Mouse (Mus musculus): ENCODE measurements around the gene Il22. TPM values are rescaled to one million over a fixed set of nuclear protein-coding genes. Genes with fewer than 3 reads are reported as not detected.

Il22 gene
- total RNA-seq (2023), result not detected

GRCm38 (mm10) chr10:118204642-118205041, at the start of gene Il22:
Il22 (plus strand) TSS chr10:118204942.

DNA sequence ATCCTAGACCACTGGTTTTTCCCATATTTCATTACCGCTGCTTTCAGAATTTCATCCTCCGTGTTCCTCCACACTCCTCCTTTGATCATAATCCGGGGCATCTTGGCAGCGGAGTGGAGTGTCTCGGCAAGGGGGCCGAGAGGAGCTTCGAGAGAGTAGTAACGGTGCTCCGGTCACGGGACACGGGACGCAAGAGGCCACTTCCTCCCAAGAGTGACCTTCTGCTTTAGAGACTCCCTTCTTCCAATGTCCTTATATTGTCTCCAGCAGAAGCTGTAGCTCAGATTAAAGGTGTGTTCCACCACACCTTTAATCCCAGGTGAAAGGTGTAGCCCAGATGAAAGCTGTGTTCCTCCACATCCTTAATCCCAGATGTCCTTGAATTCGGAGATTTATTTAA, 35.9 kb downstream of the Il22 start, which contains the start of gene Gm32717:
TSS of gene Gm32717 (minus strand) at position 101 of the 400 bp plus-strand sequence.

GRCm38 (mm10) chr10:118258388-118258787, 53.6 kb downstream of the Il22 start, which contains the start of gene Gm32802:
Gm32802 (plus strand) TSS chr10:118258688.

Other genes starting within 250 kb of the Il22 start
- gene Mdm1, start 63.1 kb upstream of the Il22 start, total RNA-seq (2023), result 9.4 TPM
- 0.53 TPM for gene Gm32717, start 35.8 kb downstream of the Il22 start, total RNA-seq (2023)
- 0.53 TPM for gene Gm32802, start 53.7 kb downstream of the Il22 start, total RNA-seq (2023)
- not detected for gene Iltifb, start 90.1 kb downstream of the Il22 start, total RNA-seq (2023)
- gene Gm9040, start 122.0 kb downstream of the Il22 start, total RNA-seq (2023), result not detected
- gene Gm9044, start 127.5 kb downstream of the Il22 start, total RNA-seq (2023), result not detected
- gene Gm9045, start 132.9 kb downstream of the Il22 start, total RNA-seq (2023), result not detected
- gene Gm9046, start 138.3 kb downstream of the Il22 start, total RNA-seq (2023), result not detected
- gene Gm9048, start 143.7 kb downstream of the Il22 start, total RNA-seq (2023), result not detected
- not detected for gene Gm9049, start 149.2 kb downstream of the Il22 start, total RNA-seq (2023)
- 5.8 TPM for gene Ifng, start 236.1 kb downstream of the Il22 start, total RNA-seq (2023)

Data from CD4-positive naive resting alpha-beta T cell, adult 57 days (primary cell).